ENCODE assay signal across 8 mouse cellular contexts in the genomic region with DNA sequence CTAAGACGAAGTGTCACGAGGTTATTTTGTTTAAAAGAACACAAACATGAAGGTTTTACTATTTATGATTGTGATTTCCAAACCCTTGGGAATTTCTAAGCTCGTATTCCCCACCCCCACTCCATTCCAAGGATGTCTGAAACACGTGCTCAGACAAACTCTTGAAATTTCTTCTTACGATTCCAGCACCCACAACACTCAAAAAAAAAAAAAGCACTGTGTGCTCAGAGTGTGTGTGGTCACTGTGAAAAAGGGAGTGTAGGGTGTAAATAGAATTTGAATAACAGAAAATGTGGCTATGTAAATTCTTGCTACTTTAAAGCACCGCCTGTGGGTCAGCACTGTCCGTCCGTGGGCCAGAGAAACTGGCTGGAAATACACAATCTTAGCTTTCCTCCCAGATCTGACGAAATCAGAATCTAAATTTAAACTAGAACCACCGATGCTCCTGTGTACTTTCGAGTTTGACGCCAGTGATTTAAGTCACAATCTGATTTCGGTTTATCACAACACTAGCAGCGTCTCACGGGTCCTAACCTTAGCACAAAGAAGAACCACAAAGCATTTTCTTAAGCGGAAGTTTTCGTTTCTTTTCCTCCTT. TPM values are rescaled to one million over a fixed set of nuclear protein-coding genes. Genes with fewer than 3 reads are reported as not detected.
DNase-seq lines count a peak whose midpoint lies in the region; ATAC-seq and TF ChIP-seq lines count a peak whose summit lies in the region.

No protein-coding gene starts in this region.

- H3K9me3 ChIP-seq in forebrain, postnatal 0 days (ENCODE audit: low read length) = no peaks in the 10 kb centered on the region
- H3K9me3 ChIP-seq in liver, embryonic 13.5 days (replicated peaks) = no peaks in the 10 kb centered on the region
- no peaks in the 10 kb centered on the region for H3K9me3 ChIP-seq in neural tube, embryonic 14.5 days (ENCODE audit: control insufficient read depth, low read length)

- WGBS in forebrain, postnatal 0 days = 19% methylated on average over 17 of the region's 17 CpGs
- WGBS in liver, embryonic 13.5 days (ENCODE audit: insufficient replicate concordance) = 13% methylated on average over 17 of the region's 17 CpGs
- 14% methylated on average over 17 of the region's 17 CpGs for WGBS in neural tube, embryonic 14.5 days

- no peak for TF ChIP-seq CTCF in forebrain, postnatal 0 days (IDR thresholded peaks at IDR 0.05; ENCODE audit: low read depth)

- H3K27ac ChIP-seq in forebrain, postnatal 0 days (ENCODE audit: low read depth, low read length) = peak overlapping the region; percentile 90
- peak overlapping the region; percentile 68; the same call in 1 of the 2 replicates for H3K27ac ChIP-seq in liver, embryonic 13.5 days
- peak overlapping the region; percentile 85 for H3K27ac ChIP-seq in neural tube, embryonic 14.5 days (ENCODE audit: low read depth, low read length)

- H3K36me3 ChIP-seq in forebrain, postnatal 0 days (ENCODE audit: insufficient read depth) = no peaks in the 10 kb centered on the region
- H3K36me3 ChIP-seq in liver, embryonic 13.5 days = no peaks in the 10 kb centered on the region
- H3K36me3 ChIP-seq in neural tube, embryonic 14.5 days (ENCODE audit: control insufficient read depth, insufficient read depth, low read length) = no peaks in the 10 kb centered on the region

- ATAC-seq in forebrain, postnatal 0 days = peak; percentile 14
- 0 out of 2 replicates have a peak, but pooled peaks have one; percentile 4 for ATAC-seq in liver, embryonic 13.5 days (ENCODE audit: low read depth)
- ATAC-seq in neural tube, embryonic 14.5 days (ENCODE audit: low read depth) = peak; percentile 36

- H3K27me3 ChIP-seq in forebrain, postnatal 0 days (ENCODE audit: insufficient read depth, low read length) = no peaks in the 10 kb centered on the region
- no peaks in the 10 kb centered on the region for H3K27me3 ChIP-seq in liver, embryonic 13.5 days
- H3K27me3 ChIP-seq in neural tube, embryonic 14.5 days (ENCODE audit: control insufficient read depth, insufficient read depth, low read length) = no peaks in the 10 kb centered on the region

- H3K9ac ChIP-seq in forebrain, postnatal 0 days = peak overlapping the region; percentile 76
- peak overlapping the region; percentile 73 for H3K9ac ChIP-seq in liver, embryonic 13.5 days
- peak overlapping the region; percentile 59 for H3K9ac ChIP-seq in neural tube, embryonic 14.5 days (replicated peaks; ENCODE audit: low read depth, low read length)

- peak overlapping the region; percentile 56 for H3K4me3 ChIP-seq in forebrain, postnatal 0 days (ENCODE audit: low read depth, low read length)
- peak overlapping the region; percentile 67 for H3K4me3 ChIP-seq in liver, embryonic 13.5 days (replicated peaks)
- peak overlapping the region; percentile 50 for H3K4me3 ChIP-seq in neural tube, embryonic 14.5 days (ENCODE audit: low read depth, low read length)

- peaks cover 4% of the 10 kb centered on the region for H3K4me1 ChIP-seq in forebrain, postnatal 0 days (ENCODE audit: insufficient read depth)
- peaks cover 12% of the 10 kb centered on the region; the same call in 1 of the 2 replicates for H3K4me1 ChIP-seq in liver, embryonic 13.5 days (replicated peaks)
- 0 out of 2 replicates have a peak, but pooled peaks cover 4% of the 10 kb centered on the region for H3K4me1 ChIP-seq in neural tube, embryonic 14.5 days (ENCODE audit: control insufficient read depth, insufficient read depth, low read length)

- H3K4me2 ChIP-seq in forebrain, postnatal 0 days (ENCODE audit: low read depth) = peak overlapping the region; percentile 45
- peak overlapping the region; percentile 65 for H3K4me2 ChIP-seq in liver, embryonic 13.5 days
- peak overlapping the region; percentile 53 for H3K4me2 ChIP-seq in neural tube, embryonic 14.5 days (ENCODE audit: low read depth, low read length)

- DNase-seq in kidney, adult 18-20 months = peak; percentile 9
- DNase-seq in kidney, postnatal 14 days = no peak
- DNase-seq in NIH3T3 (ENCODE audit: low read depth) = peak; percentile 51
- DNase-seq in forebrain, postnatal 0 days = peak; percentile 34
- DNase-seq in liver, embryonic 13.5 days = no peak
- DNase-seq in cerebellum, adult 8-10 months = no peak
- no peak for DNase-seq in urinary bladder, adult 18-20 months (ENCODE audit: low spot score in 2 of 2)

RNA-seq across cellular contexts. Expression of a gene that starts 0.8 kb away (rescaled TPM):
- 15.0 and 19.0 TPM in 2 replicates for total RNA-seq in forebrain, postnatal 0 days (2014; rRNA removed)
- polyA plus RNA-seq in forebrain, postnatal 0 days (2015; fragmentation: Nextera tagmentation; extraction: Ambion mirVana) = 20.0 and 24.9 TPM in 2 replicates
- 6.4 and 7.5 TPM in 2 replicates for polyA plus RNA-seq in liver, embryonic 13.5 days (2015; fragmentation: Nextera tagmentation; extraction: Ambion mirVana)
- 37.7 and 38.2 TPM in 2 replicates for polyA plus RNA-seq in neural tube, embryonic 14.5 days (2014; fragmentation: Nextera tagmentation; extraction: Ambion mirVana)

RNA-seq across cellular contexts. Expression of a gene that starts 28.9 kb away (rescaled TPM):
- total RNA-seq in forebrain, postnatal 0 days (2014; rRNA removed) = 1.5 and 4.1 TPM in 2 replicates
- polyA plus RNA-seq in forebrain, postnatal 0 days (2015; fragmentation: Nextera tagmentation; extraction: Ambion mirVana) = 1.3 and 1.8 TPM in 2 replicates
- 0.62 and 1.4 TPM in 2 replicates for polyA plus RNA-seq in liver, embryonic 13.5 days (2015; fragmentation: Nextera tagmentation; extraction: Ambion mirVana)
- 1.0 and 2.6 TPM in 2 replicates for polyA plus RNA-seq in neural tube, embryonic 14.5 days (2014; fragmentation: Nextera tagmentation; extraction: Ambion mirVana)

Comparison
In these comparisons a context has a peak if more than half of its experiments do, and no peak if none do; other contexts are left out.
1. DNase-seq: peak in kidney, adult 18-20 months (single experiment), NIH3T3 (single experiment) and forebrain, postnatal 0 days (single experiment); none in kidney, postnatal 14 days (single experiment), liver, embryonic 13.5 days (single experiment), cerebellum, adult 8-10 months (single experiment) and urinary bladder, adult 18-20 months (0 of 2).
2. Peak in every context shown above with its lines, with median percentiles within 50 percentile points of each other: ATAC-seq, H3K27ac ChIP-seq, H3K4me2 ChIP-seq, H3K4me3 ChIP-seq and H3K9ac ChIP-seq.